ENCODE assay signal across 8 mouse cellular contexts in genomic region chr10:127668093-127669050, GRCm38 (mm10). TPM values are rescaled to one million over a fixed set of nuclear protein-coding genes. Genes with fewer than 3 reads are reported as not detected.
DNase-seq lines count a peak whose midpoint lies in the region; ATAC-seq and TF ChIP-seq lines count a peak whose summit lies in the region.

Nab2 (minus strand) TSS chr10:127668568.

- H3K4me2 ChIP-seq in hindbrain, embryonic 15.5 days, result peak within 1 kb of the TSS; percentile 91

- ATAC-seq in hindbrain, embryonic 15.5 days (ENCODE audit: low FRiP score, low read depth), result 0 out of 2 replicates have a peak, but pooled peaks have one; percentile 4

- H3K27me3 ChIP-seq in hindbrain, embryonic 15.5 days, result peaks cover 50% of the 10 kb centered on the region
- no peaks in the 10 kb centered on the region for H3K27me3 ChIP-seq in megakaryocyte, embryonic 14.5 days (replicated peaks)

- peak; percentile 9; the same call in 1 of the 2 replicates for TF ChIP-seq CTCF in gastrocnemius, adult 2 months (IDR thresholded peaks at IDR 0.05)

- peak within 1 kb of the TSS; percentile 76 for H3K4me3 ChIP-seq in gastrocnemius, adult 2 months
- peak within 1 kb of the TSS; percentile 49 for H3K4me3 ChIP-seq in hindbrain, embryonic 15.5 days
- H3K4me3 ChIP-seq in megakaryocyte, embryonic 14.5 days (replicated peaks), result peak within 1 kb of the TSS; percentile 95

- 3% methylated on average over 39 of the region's 40 CpGs for WGBS in hindbrain, embryonic 15.5 days

- H3K9me3 ChIP-seq in hindbrain, embryonic 15.5 days, result no peaks in the 10 kb centered on the region
- no peaks in the 10 kb centered on the region for H3K9me3 ChIP-seq in megakaryocyte, embryonic 14.5 days

- peak within 1 kb of the TSS; percentile 95 for H3K27ac ChIP-seq in gastrocnemius, adult 2 months
- peak within 1 kb of the TSS; percentile 73 for H3K27ac ChIP-seq in hindbrain, embryonic 15.5 days (replicated peaks)

- peak; percentile 94 for DNase-seq in NIH3T3 (ENCODE audit: low read depth)
- DNase-seq in cerebellum, adult 9-10 months, result peak; percentile 74
- peak; percentile 87 for DNase-seq in gastrocnemius, adult 2 months
- peak in 1 of 2 experiments; percentile 90 for DNase-seq in left cerebral cortex, postnatal 10 days (ENCODE audit: extremely low spot score in 1 of 2, low spot score in 2 of 2)
- peak; percentile 77 to 78 for DNase-seq in right cerebral cortex, postnatal 36 days (ENCODE audit: low spot score in 2 of 2)
- DNase-seq in yolk sac, embryonic 10.5 days (ENCODE audit: low spot score), result peak; percentile 56

- H3K4me1 ChIP-seq in hindbrain, embryonic 15.5 days (replicated peaks), result peaks cover 43% of the 10 kb centered on the region
- peaks cover 71% of the 10 kb centered on the region for H3K4me1 ChIP-seq in megakaryocyte, embryonic 14.5 days

- H3K9ac ChIP-seq in hindbrain, embryonic 15.5 days, result peak within 1 kb of the TSS; percentile 34

- intact Hi-C loops in gastrocnemius, adult 2 months (cut with DNase I), result no loop called here
- intact Hi-C loops in left cerebral cortex, postnatal 10 days (cut with DNase I), result no loop called here

- H3K36me3 ChIP-seq in hindbrain, embryonic 15.5 days, result no peaks in the 10 kb centered on the region
- H3K36me3 ChIP-seq in megakaryocyte, embryonic 14.5 days (replicated peaks; ENCODE audit: low read length), result peaks cover 18% of the 10 kb centered on the region

RNA-seq across cellular contexts. Expression of gene Nab2, which starts in this region (rescaled TPM):
- total RNA-seq in gastrocnemius, adult 2 months (2021), result 1 to 10 TPM; 2.8 to 3.2 TPM
- 2.5 and 2.7 TPM in 2 replicates for polyA plus RNA-seq in hindbrain, embryonic 15.5 days (2015; fragmentation: Nextera tagmentation; extraction: Ambion mirVana)
- total RNA-seq in left cerebral cortex, postnatal 10 days (2021), result 10 to 100 TPM; 28.5 to 32.1 TPM
- polyA plus RNA-seq in megakaryocyte, embryonic 14.5 days (2012; ENCODE audit: insufficient read depth, low replicate concordance), result 19.1 and 21.3 TPM in 2 replicates

Comparison
In these comparisons a context has a peak if more than half of its experiments do, and no peak if none do; other contexts are left out.
1. RNA of gene Nab2 (total RNA-seq): 28.5 to 32.1 TPM in left cerebral cortex, postnatal 10 days; 2.8 to 3.2 TPM in gastrocnemius, adult 2 months; every median in the first group is over 4 times any median in the second.
2. Peak in every context shown above with its lines, with median percentiles within 50 percentile points of each other: H3K4me3 ChIP-seq.